Comparison of ENCODE assay signal across 8 mouse cellular contexts in genomic region chr12:86220200-86221021, GRCm38 (mm10). TPM values are rescaled to one million over a fixed set of nuclear protein-coding genes. Genes with fewer than 3 reads are reported as not detected.
DNase-seq lines count a peak whose midpoint lies in the region; ATAC-seq lines count a peak whose summit lies in the region.

No protein-coding gene starts in this region.

- H3K4me3 ChIP-seq in liver, embryonic 16.5 days (ENCODE audit: low read depth, low read length): peak overlapping the region; percentile 48

- 7% methylated on average over 38 of the region's 38 CpGs for WGBS in liver, embryonic 16.5 days (ENCODE audit: insufficient replicate concordance)

- H3K4me2 ChIP-seq in liver, embryonic 16.5 days (ENCODE audit: low read depth, low read length): peak overlapping the region; percentile 82

- H3K9me3 ChIP-seq in liver, embryonic 16.5 days (replicated peaks; ENCODE audit: control insufficient read depth, low read length): no peaks in the 10 kb centered on the region

- H3K27ac ChIP-seq in liver, embryonic 16.5 days (ENCODE audit: low read length): peak overlapping the region; percentile 73

- no peaks in the 10 kb centered on the region for H3K36me3 ChIP-seq in liver, embryonic 16.5 days (ENCODE audit: control insufficient read depth, insufficient read depth)

- peaks cover 26% of the 10 kb centered on the region for H3K27me3 ChIP-seq in liver, embryonic 16.5 days (ENCODE audit: control insufficient read depth, insufficient read depth, low read depth, low read length)

- peaks cover 22% of the 10 kb centered on the region for H3K4me1 ChIP-seq in liver, embryonic 16.5 days (ENCODE audit: control insufficient read depth, low read depth, low read length)

- peak; percentile 97 for ATAC-seq in liver, embryonic 16.5 days (ENCODE audit: low read depth)

- peak overlapping the region; percentile 59 for H3K9ac ChIP-seq in liver, embryonic 16.5 days (ENCODE audit: low read depth, low read length)

- peak; percentile 41 to 56 for DNase-seq in cerebellum, postnatal 10 days
- no peak for DNase-seq in cerebellum, adult 8-10 months
- DNase-seq in testis, postnatal 14 days (ENCODE audit: low spot score): peak; percentile 9
- no peak for DNase-seq in testis, postnatal 10 days (ENCODE audit: low spot score)
- no peak for DNase-seq in urinary bladder, adult 18-20 months (ENCODE audit: low spot score in 2 of 2)
- no peak for DNase-seq in T-cell, adult 2 months (ENCODE audit: low spot score)
- DNase-seq in adrenal gland, adult 2 months: no peak

RNA-seq across cellular contexts. Expression of gene Gpatch2l, which starts 21.2 kb away (rescaled TPM):
- 5.3 and 5.4 TPM in 2 replicates for polyA plus RNA-seq in liver, embryonic 16.5 days (2015; fragmentation: Nextera tagmentation; extraction: Ambion mirVana)
- total RNA-seq in adrenal gland, adult 2 months (2021): 10 to 100 TPM; 17.6 to 18.6 TPM
- 5.7 and 7.0 TPM in 2 replicates for polyA plus RNA-seq in adrenal gland, adult 2 months (2012; rRNA removed)

Comparison
In these comparisons a context has a peak if more than half of its experiments do, and no peak if none do; other contexts are left out.
1. DNase-seq: peak in cerebellum, postnatal 10 days (2 of 2) and testis, postnatal 14 days (single experiment); none in cerebellum, adult 8-10 months (single experiment), testis, postnatal 10 days (single experiment), urinary bladder, adult 18-20 months (0 of 2), T-cell, adult 2 months (single experiment) and adrenal gland, adult 2 months (single experiment).